In genomic region chr1:180323491-180323890, GRCm38 (mm10) we compare ENCODE assay signal across 25 mouse cellular contexts. TPM values are rescaled to one million over a fixed set of nuclear protein-coding genes. Genes with fewer than 3 reads are reported as not detected.
A peak's percentile ranks its signal among the peaks of the same experiment; 100 is the strongest.
DNase-seq lines count a peak whose midpoint lies in the region; ATAC-seq lines count a peak whose summit lies in the region.
"Had no signal": no experiment of that assay in that cellular context is flagged by ENCODE, and none has a peak within 500 bp of the region (broad histone marks: within the 10 kb centered on the region; RNA-seq: fewer than 3 reads in every experiment).

No protein-coding gene starts in this region.

- H3K9ac ChIP-seq in forebrain, embryonic 15.5 days (replicated peaks) = no peak overlapping the region
- H3K9ac ChIP-seq: embryonic facial prominence, embryonic 13.5 days; forebrain, embryonic 12.5 days; heart, embryonic 13.5 days; hindbrain, embryonic 12.5 days; hindbrain, embryonic 15.5 days had no signal

- no peak overlapping the region for H3K4me2 ChIP-seq in forebrain, embryonic 15.5 days (replicated peaks)
- H3K4me2 ChIP-seq: embryonic facial prominence, embryonic 13.5 days; forebrain, embryonic 12.5 days; heart, embryonic 13.5 days; hindbrain, embryonic 12.5 days; hindbrain, embryonic 15.5 days had no signal

- no peak overlapping the region for H3K27ac ChIP-seq in forebrain, embryonic 15.5 days (replicated peaks)
- H3K27ac ChIP-seq: embryonic facial prominence, embryonic 10.5 days; embryonic facial prominence, embryonic 13.5 days; forebrain, embryonic 12.5 days; heart, adult 2 months; heart, embryonic 10.5 days; heart, embryonic 13.5 days; hindbrain, embryonic 12.5 days; hindbrain, embryonic 15.5 days had no signal

- no peak for ATAC-seq in forebrain, embryonic 15.5 days (replicated peaks)
- ATAC-seq: forebrain, embryonic 16.5 days; Patski had no signal

- no peaks in the 10 kb centered on the region for H3K27me3 ChIP-seq in forebrain, embryonic 15.5 days
- H3K27me3 ChIP-seq: embryonic facial prominence, embryonic 13.5 days; hindbrain, embryonic 12.5 days; hindbrain, embryonic 15.5 days; Patski had no signal

- H3K4me1 ChIP-seq in forebrain, embryonic 15.5 days = no peaks in the 10 kb centered on the region
- H3K4me1 ChIP-seq: heart, embryonic 10.5 days; hindbrain, embryonic 15.5 days had no signal

- no peaks in the 10 kb centered on the region for H3K9me3 ChIP-seq in forebrain, embryonic 15.5 days
- H3K9me3 ChIP-seq: embryonic facial prominence, embryonic 10.5 days; embryonic facial prominence, embryonic 13.5 days; forebrain, embryonic 12.5 days; heart, embryonic 10.5 days; heart, embryonic 13.5 days; hindbrain, embryonic 12.5 days; hindbrain, embryonic 15.5 days had no signal

- H3K4me3 ChIP-seq in forebrain, embryonic 15.5 days = no peak overlapping the region
- H3K4me3 ChIP-seq: embryonic facial prominence, embryonic 10.5 days; embryonic facial prominence, embryonic 13.5 days; erythroblast, embryonic 14.5 days; forebrain, embryonic 12.5 days; heart, adult 2 months; heart, embryonic 10.5 days; heart, embryonic 13.5 days; hindbrain, embryonic 12.5 days; hindbrain, embryonic 15.5 days had no signal

- WGBS in forebrain, embryonic 15.5 days = 91% methylated on average over 5 of the region's 5 CpGs

- DNase-seq in adrenal gland, postnatal 10 days = peak; percentile 55
- DNase-seq in adrenal gland, adult 8-10 months = no peak
- DNase-seq in adipocyte (ENCODE audit: low spot score) = peak; percentile 22
- peak; percentile 58 to 65 for DNase-seq in adrenal gland, postnatal 36 days
- DNase-seq in kidney, postnatal 25 days = no peak
- DNase-seq: cerebellum, adult 11-12 months; cerebellum, adult 8-10 months; cerebellum, postnatal 10 days; cerebellum, postnatal 36 days; embryo, embryonic 11 days; gastrocnemius, postnatal 10 days; gastrocnemius, postnatal 36 days; heart, postnatal 14 days had no signal

- no peaks in the 10 kb centered on the region for H3K36me3 ChIP-seq in forebrain, embryonic 15.5 days
- H3K36me3 ChIP-seq: embryonic facial prominence, embryonic 10.5 days; embryonic facial prominence, embryonic 13.5 days; forebrain, embryonic 12.5 days; heart, embryonic 10.5 days; heart, embryonic 13.5 days; hindbrain, embryonic 12.5 days; hindbrain, embryonic 15.5 days had no signal

RNA-seq across cellular contexts. Expression of gene Itpkb, which starts 6.8 kb away (rescaled TPM):
- total RNA-seq in adrenal gland, postnatal 10 days (2021) = 10 to 100 TPM; 59.2 to 73.0 TPM
- 10 to 100 TPM; 64.4 to 99.3 (median 78.9) TPM for total RNA-seq in adrenal gland, adult 8-10 months (2022)
- total RNA-seq in adrenal gland, postnatal 36 days (2021) = 10 to 100 TPM; 58.5 to 71.5 TPM
- polyA plus RNA-seq in forebrain, embryonic 15.5 days (2015; fragmentation: Nextera tagmentation; extraction: Ambion mirVana) = 2.3 and 2.4 TPM in 2 replicates

Comparison
In these comparisons a context has a peak if more than half of its experiments do, and no peak if none do; other contexts are left out.
1. DNase-seq: peak in adrenal gland, postnatal 10 days (single experiment), adipocyte (single experiment) and adrenal gland, postnatal 36 days (2 of 2); none in adrenal gland, adult 8-10 months (single experiment) and kidney, postnatal 25 days (0 of 2).